Mouse (Mus musculus) embryonic facial prominence, embryonic 10.5 days (tissue): ENCODE measurements around the gene Zzz3. TPM values are rescaled to one million over a fixed set of nuclear protein-coding genes. Genes with fewer than 3 reads are reported as not detected.
A peak's percentile ranks its signal among the peaks of the same experiment; 100 is the strongest.

Experiments used
- DNase-seq: peaks from one replicate; pipeline ENCODE4 v3.0.0-alpha.2; 2017; ENCODE audit warnings: low spot score
- H3K27ac ChIP-seq: fragments of 300-500 bp; sonication (generic); replicated peaks from 2 replicates; pipeline ENCODE4 v1.5.1; 2016; ENCODE audit warnings: mild to moderate bottlenecking
- H3K27me3 ChIP-seq: fragments of 300-500 bp; sonication (generic); replicated peaks from 2 replicates; pipeline ENCODE4 v1.6.1; 2016; ENCODE audit warnings: low read depth, mild to moderate bottlenecking; ENCODE audit not compliant: poor library complexity, severe bottlenecking
- H3K36me3 ChIP-seq: fragments of 300-500 bp; sonication (generic); replicated peaks from 2 replicates; pipeline ENCODE4 v1.6.1; 2016; ENCODE audit warnings: mild to moderate bottlenecking, moderate library complexity
- H3K4me1 ChIP-seq: fragments of 300-500 bp; sonication (generic); 2 replicates; pipeline ENCODE4 v1.6.1; 2016
- H3K4me3 ChIP-seq: fragments of 300-500 bp; sonication (generic); 2 replicates; pipeline ENCODE4 v1.5.1; 2016; ENCODE audit warnings: mild to moderate bottlenecking, moderate library complexity
- H3K9me3 ChIP-seq: fragments of 300-500 bp; sonication (generic); 2 replicates; pipeline ENCODE4 v1.6.1; 2016; ENCODE audit warnings: mild to moderate bottlenecking
- WGBS: fragments of 180-500 bp; shearing (Covaris S2); methylation state at CpG from one replicate; pipeline ENCODE4 v1.1.7; 2016; 5-methylcytosine and 5-hydroxymethylcytosine counted together
- polyA plus RNA-seq: library from polyadenylated mRNA; unstranded; fragments of >200 nt; fragmentation: Nextera tagmentation; extraction: Ambion mirVana; gene quantifications from 2 replicates; pipeline ENCODE4 v1.2.1, GENCODE M21; 2016

The Zzz3 gene
- polyA plus RNA-seq, 1 experiment from 2014 or later: 57.2 TPM

GRCm38 (mm10) chr3:152460802-152461201 lies 65.5 kb downstream of the Zzz3 start:
- Histone ChIP-seq H3K27ac (no peak overlapping the region), H3K27me3 (no peaks in the 10 kb centered on the region), H3K4me3 (no peak overlapping the region), H3K36me3 (peaks cover 71% of the 10 kb centered on the region), H3K4me1 (peaks cover 13% of the 10 kb centered on the region), H3K9me3 (no peaks in the 10 kb centered on the region)
- DNase-seq: no peak
- WGBS: 45% methylated on average over 4 of the region's 4 CpGs

- no peaks in the 10 kb centered on the region for H3K9me3 ChIP-seq
- WGBS: 91% methylated on average over 10 of the region's 10 CpGs
- no peak for DNase-seq
- peaks cover 13% of the 10 kb centered on the region for H3K4me1 ChIP-seq
- no peaks in the 10 kb centered on the region for H3K27me3 ChIP-seq
- H3K4me3 ChIP-seq: no peak overlapping the region
- peaks cover 58% of the 10 kb centered on the region for H3K36me3 ChIP-seq
- H3K27ac ChIP-seq: no peak overlapping the region
These were observed 66.8 kb downstream of the Zzz3 start for GRCm38 (mm10) chr3:152462038-152462547.

GRCm38 (mm10) chr3:152462900-152463299 lies 67.6 kb downstream of the Zzz3 start:
- WGBS: 93% methylated on average over 10 of the region's 10 CpGs

GRCm38 (mm10) chr3:152464462-152464861 lies 69.2 kb downstream of the Zzz3 start:
- Histone ChIP-seq H3K4me1 (peaks cover 22% of the 10 kb centered on the region), H3K27ac (no peak overlapping the region), H3K36me3 (peaks cover 38% of the 10 kb centered on the region), H3K9me3 (no peaks in the 10 kb centered on the region), H3K4me3 (no peak overlapping the region), H3K27me3 (no peaks in the 10 kb centered on the region)
- 97% methylated on average over 3 of the region's 3 CpGs for WGBS
- DNase-seq: no peak

More at GRCm38 (mm10) chr3:152462900-152463299, 67.6 kb downstream of the Zzz3 start:
- H3K36me3 ChIP-seq: peaks cover 50% of the 10 kb centered on the region
- no peak overlapping the region for H3K27ac ChIP-seq
- no peaks in the 10 kb centered on the region for H3K27me3 ChIP-seq
- H3K9me3 ChIP-seq: no peaks in the 10 kb centered on the region
- H3K4me1 ChIP-seq: peaks cover 13% of the 10 kb centered on the region
- DNase-seq: no peak
- no peak overlapping the region for H3K4me3 ChIP-seq

DNA sequence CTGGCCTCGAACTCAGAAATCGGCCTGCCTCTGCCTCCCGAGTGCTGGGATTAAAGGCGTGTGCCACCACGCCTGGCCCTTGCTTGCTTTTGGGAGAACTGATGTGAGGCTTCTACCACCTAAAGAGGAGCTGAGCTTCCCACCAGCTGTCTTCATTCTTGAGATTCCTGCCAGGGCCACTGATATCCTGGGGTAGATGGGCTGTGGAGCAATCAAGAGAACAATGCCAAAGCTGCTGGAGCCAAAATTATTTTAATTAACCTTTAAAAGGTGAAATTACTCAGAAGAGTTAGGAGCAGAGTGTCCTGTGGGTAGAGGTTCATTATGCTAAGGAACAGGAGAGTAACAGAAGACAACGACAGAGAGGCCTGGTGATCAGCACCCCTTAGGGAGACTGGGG lies 70.1 kb downstream of the Zzz3 start:
- Histone ChIP-seq H3K4me3 (no peak overlapping the region), H3K4me1 (peaks cover 20% of the 10 kb centered on the region), H3K9me3 (no peaks in the 10 kb centered on the region), H3K27me3 (no peaks in the 10 kb centered on the region), H3K27ac (no peak overlapping the region), H3K36me3 (peaks cover 33% of the 10 kb centered on the region)
- WGBS: 86% methylated on average over 6 of the region's 6 CpGs
- DNase-seq: no peak

DNA sequence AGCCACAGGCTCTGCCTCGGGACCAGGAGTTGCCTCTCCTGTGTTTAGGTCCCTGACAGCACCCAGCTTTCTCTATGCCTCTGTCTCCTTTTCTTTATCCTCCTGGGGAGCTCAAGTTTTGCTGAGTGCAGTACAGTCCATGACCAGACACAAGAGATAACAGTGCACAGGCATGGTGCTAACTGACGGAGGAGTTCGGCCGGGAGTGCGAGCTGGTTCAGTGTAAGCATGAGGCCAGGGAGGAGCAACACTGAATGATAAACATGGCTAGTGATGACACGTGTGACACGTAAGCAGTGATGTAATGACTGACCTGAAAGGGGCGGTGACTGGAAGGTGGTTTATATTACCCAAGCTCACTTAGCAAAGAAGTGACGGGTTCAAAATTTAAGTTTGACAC lies 71.6 kb downstream of the Zzz3 start:
- peaks cover 18% of the 10 kb centered on the region for H3K36me3 ChIP-seq
- no peaks in the 10 kb centered on the region for H3K27me3 ChIP-seq
- H3K4me3 ChIP-seq: no peak overlapping the region
- no peaks in the 10 kb centered on the region for H3K9me3 ChIP-seq
- peaks cover 12% of the 10 kb centered on the region; the same call in 1 of the 2 replicates for H3K4me1 ChIP-seq
- WGBS: 93% methylated on average over 9 of the region's 9 CpGs
- H3K27ac ChIP-seq: no peak overlapping the region
- no peak for DNase-seq

DNA sequence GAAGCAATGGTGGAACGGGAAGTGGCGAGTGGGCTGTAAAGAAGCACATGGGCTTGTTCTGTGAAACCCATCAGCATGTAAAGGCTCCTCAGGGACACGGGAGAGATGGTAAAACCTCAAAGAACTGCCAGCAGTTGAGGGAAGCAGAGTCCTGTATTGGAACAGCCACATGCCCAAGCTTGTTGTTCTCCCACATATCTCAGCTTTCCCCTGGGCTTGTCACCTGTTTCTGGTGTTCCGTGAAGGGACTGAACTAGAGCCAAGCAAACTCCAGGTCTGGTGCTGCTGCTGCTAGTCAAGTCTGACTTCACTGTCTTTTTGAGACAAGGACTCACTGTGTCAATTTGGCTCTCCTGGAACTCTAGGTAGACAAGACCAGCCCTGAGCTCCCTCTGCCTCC lies 72.0 kb downstream of the Zzz3 start:
- Histone ChIP-seq H3K27me3 (no peaks in the 10 kb centered on the region), H3K4me3 (no peak overlapping the region), H3K36me3 (peaks cover 13% of the 10 kb centered on the region), H3K9me3 (no peaks in the 10 kb centered on the region), H3K4me1 (peaks cover 12% of the 10 kb centered on the region; the same call in 1 of the 2 replicates), H3K27ac (no peak overlapping the region)
- DNase-seq: no peak
- 87% methylated on average over 4 of the region's 4 CpGs for WGBS

DNA sequence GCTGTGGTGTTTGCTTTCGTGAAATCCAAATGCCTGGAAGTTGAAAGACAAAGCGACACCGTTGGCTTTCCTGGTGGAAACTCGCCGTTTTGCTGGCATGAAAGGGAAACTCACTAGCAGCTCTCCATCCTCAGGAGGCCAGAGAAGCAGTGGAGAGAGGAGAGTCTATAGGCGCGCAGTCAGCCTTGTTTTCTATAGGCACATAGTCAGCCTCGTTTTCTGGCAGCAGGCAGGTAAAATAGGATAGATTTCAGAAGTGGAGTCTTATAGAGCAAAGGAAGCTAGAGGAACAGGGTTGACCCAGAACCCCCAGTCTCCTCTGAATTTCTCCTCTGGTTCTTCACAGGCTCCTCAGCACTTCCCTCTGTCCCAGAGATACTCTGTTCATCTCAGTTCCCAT lies 72.8 kb downstream of the Zzz3 start:
- WGBS: 90% methylated on average over 8 of the region's 8 CpGs
- Histone ChIP-seq H3K36me3 (peaks cover 9% of the 10 kb centered on the region; the same call in 1 of the 2 replicates), H3K27me3 (no peaks in the 10 kb centered on the region), H3K27ac (no peak overlapping the region), H3K4me1 (peaks cover 12% of the 10 kb centered on the region; the same call in 1 of the 2 replicates), H3K9me3 (no peaks in the 10 kb centered on the region), H3K4me3 (no peak overlapping the region)
- no peak for DNase-seq

GRCm38 (mm10) chr3:152468569-152469041 lies 73.3 kb downstream of the Zzz3 start:
- 0 out of 2 replicates have a peak overlapping the region, but pooled peaks have one; percentile 61 for H3K27ac ChIP-seq
- H3K36me3 ChIP-seq: peaks cover 4% of the 10 kb centered on the region; the same call in 1 of the 2 replicates
- no peaks in the 10 kb centered on the region for H3K27me3 ChIP-seq
- no peak for DNase-seq
- no peak overlapping the region for H3K4me3 ChIP-seq
- peaks cover 12% of the 10 kb centered on the region; the same call in 1 of the 2 replicates for H3K4me1 ChIP-seq
- no peaks in the 10 kb centered on the region for H3K9me3 ChIP-seq
- WGBS: 85% methylated on average over 12 of the region's 12 CpGs

- no peak for DNase-seq
- 76% methylated on average over 18 of the region's 18 CpGs for WGBS
- Histone ChIP-seq H3K9me3 (no peaks in the 10 kb centered on the region), H3K27ac (peak overlapping the region; percentile 63), H3K36me3 (no peaks in the 10 kb centered on the region), H3K4me1 (peaks cover 16% of the 10 kb centered on the region), H3K4me3 (no peak overlapping the region), H3K27me3 (no peaks in the 10 kb centered on the region)
These were observed 74.3 kb downstream of the Zzz3 start for GRCm38 (mm10) chr3:152469423-152470200.

GRCm38 (mm10) chr3:152470347-152470746 lies 75.1 kb downstream of the Zzz3 start:
- Histone ChIP-seq H3K27me3 (no peaks in the 10 kb centered on the region), H3K4me1 (peaks cover 19% of the 10 kb centered on the region), H3K36me3 (no peaks in the 10 kb centered on the region), H3K27ac (no peak overlapping the region), H3K4me3 (no peak overlapping the region), H3K9me3 (no peaks in the 10 kb centered on the region)
- 86% methylated on average over 10 of the region's 10 CpGs for WGBS
- no peak for DNase-seq

- no peak overlapping the region for H3K4me3 ChIP-seq
- WGBS: 86% methylated on average over 16 of the region's 16 CpGs
- no peaks in the 10 kb centered on the region for H3K27me3 ChIP-seq
- DNase-seq: no peak
- H3K9me3 ChIP-seq: no peaks in the 10 kb centered on the region
- H3K27ac ChIP-seq: 0 out of 2 replicates have a peak overlapping the region, but pooled peaks have one; percentile 19
- peaks cover 27% of the 10 kb centered on the region for H3K4me1 ChIP-seq
- no peaks in the 10 kb centered on the region for H3K36me3 ChIP-seq
These were observed 77.4 kb downstream of the Zzz3 start for GRCm38 (mm10) chr3:152472676-152473075.
